Mouse (Mus musculus) lung, adult 2 months (tissue): ENCODE results near the gene Cd3d.

Experiments
- CTCF ChIP-seq: fragments of 200-500 bp; IDR thresholded peaks from 2 replicates; pipeline ENCODE4 v1.5.1; 2011; ENCODE audit warnings: mild to moderate bottlenecking, low read length, control low read depth; ENCODE audit not compliant: insufficient read depth
- POLR2A ChIP-seq: fragments of 200-500 bp; IDR thresholded peaks from 2 replicates; pipeline ENCODE4 v1.6.1; 2011; ENCODE audit warnings: low read depth, mild to moderate bottlenecking, control low read depth, low read length, borderline replicate concordance; ENCODE audit errors: extremely low read depth

GRCm38 (mm10) chr9:45030341-45030740, 48.8 kb downstream of the Cd3d start:
- TF ChIP-seq CTCF, result no peak
- TF ChIP-seq POLR2A, result no peak
